35 mouse cellular contexts compared by ENCODE assay signal in genomic region chr2:172263216-172263615, GRCm38 (mm10). TPM values are rescaled to one million over a fixed set of nuclear protein-coding genes. Genes with fewer than 3 reads are reported as not detected.
"Had no signal": no experiment of that assay in that cellular context is flagged by ENCODE, and none has a peak within 500 bp of the region (broad histone marks: within the 10 kb centered on the region; RNA-seq: fewer than 3 reads in every experiment).

No protein-coding gene starts in this region.

- H3K27ac ChIP-seq: heart, adult 2 months; heart, embryonic 13.5 days; heart, embryonic 15.5 days; hindbrain, embryonic 13.5 days; hindbrain, embryonic 15.5 days; hindbrain, postnatal 0 days; kidney, embryonic 15.5 days; kidney, postnatal 0 days; limb, embryonic 13.5 days; limb, embryonic 15.5 days had no signal

- H3K36me3 ChIP-seq: heart, embryonic 13.5 days; heart, embryonic 15.5 days; hindbrain, embryonic 13.5 days; hindbrain, embryonic 15.5 days; kidney, embryonic 15.5 days; limb, embryonic 13.5 days; limb, embryonic 15.5 days; liver, embryonic 13.5 days; liver, embryonic 15.5 days had no signal

- ATAC-seq: hindbrain, postnatal 0 days; intestine, embryonic 16.5 days had no signal

- DNase-seq: gastrocnemius, postnatal 14 days; gastrocnemius, postnatal 36 days; heart, adult 11 months; heart, adult 2 months; heart, postnatal 14 days; heart, postnatal 36 days; kidney, adult 11 months; kidney, adult 2 months; kidney, adult 9 months; kidney, postnatal 14 days; kidney, postnatal 36 days; layer of hippocampus, adult 9-11 months; left cerebral cortex, postnatal 4 days; liver, embryonic 13.5 days had no signal

- H3K4me2 ChIP-seq: heart, embryonic 11.5 days; heart, embryonic 13.5 days; heart, embryonic 15.5 days; hindbrain, embryonic 13.5 days; hindbrain, embryonic 15.5 days; kidney, embryonic 15.5 days; limb, embryonic 13.5 days; limb, embryonic 15.5 days; liver, embryonic 13.5 days; liver, embryonic 15.5 days had no signal

- H3K9ac ChIP-seq: heart, embryonic 13.5 days; heart, embryonic 15.5 days; hindbrain, embryonic 13.5 days; hindbrain, embryonic 15.5 days; kidney, embryonic 15.5 days; limb, embryonic 13.5 days; limb, embryonic 15.5 days; liver, embryonic 13.5 days; liver, embryonic 15.5 days had no signal

- H3K9me3 ChIP-seq: heart, embryonic 13.5 days; heart, embryonic 15.5 days; hindbrain, embryonic 15.5 days; kidney, embryonic 15.5 days; limb, embryonic 13.5 days; limb, embryonic 15.5 days; liver, embryonic 13.5 days; liver, embryonic 15.5 days had no signal

- H3K27me3 ChIP-seq: heart, embryonic 13.5 days; heart, embryonic 15.5 days; hindbrain, embryonic 13.5 days; hindbrain, embryonic 15.5 days; kidney, embryonic 15.5 days; limb, embryonic 13.5 days had no signal

- H3K4me1 ChIP-seq: heart, embryonic 13.5 days; heart, embryonic 15.5 days; hindbrain, embryonic 15.5 days; kidney, embryonic 15.5 days; limb, embryonic 13.5 days; limb, embryonic 15.5 days had no signal

- H3K4me3 ChIP-seq: heart, adult 2 months; heart, embryonic 13.5 days; heart, embryonic 15.5 days; hindbrain, embryonic 13.5 days; hindbrain, embryonic 15.5 days; kidney, embryonic 15.5 days; limb, embryonic 13.5 days; limb, embryonic 15.5 days; liver, embryonic 13.5 days; liver, embryonic 15.5 days had no signal

RNA-seq across cellular contexts. Expression of gene Mc3r, which starts 14.9 kb away (rescaled TPM):
- total RNA-seq: gastrocnemius, adult 18-20 months; gastrocnemius, adult 8-10 months; gastrocnemius, postnatal 14 days; gastrocnemius, postnatal 36 days; heart, adult 2 months; heart, postnatal 14 days; heart, postnatal 36 days; hematopoietic stem cell, adult 5-6 weeks had no signal
- polyA plus RNA-seq: gonadal fat pad, adult 2 months; heart, adult 2 months; heart, embryonic 13.5 days; heart, embryonic 15.5 days; heart, postnatal 0 days; hindbrain, embryonic 11.5 days; intestine, embryonic 14.5 days; intestine, embryonic 16.5 days; kidney, adult 2 months; kidney, embryonic 15.5 days; kidney, postnatal 0 days; large intestine, adult 2 months; limb, embryonic 11.5 days; limb, embryonic 15.5 days had no signal
